Mouse (Mus musculus) lung, embryonic 16.5 days (tissue): ENCODE measurements at regions not wholly inside any gene's neighbourhood (a gene's known extent, or its start where the extent isn't known, plus 50 kb on each side); places are given as distances from the start of the nearest gene placed in this dataset.

Source experiments
- ATAC-seq: fragments of 200-750 bp; cut with Nextera tagmentation; 2 replicates; pipeline ENCODE4 v1.8.0; 2017; ENCODE audit warnings: low read depth, mild to moderate bottlenecking, moderate library complexity
- H3K27ac ChIP-seq: fragments of 300-500 bp; sonication (generic); 2 replicates; pipeline ENCODE4 v1.5.1; 2014; ENCODE audit warnings: mild to moderate bottlenecking, control low read depth, low read length
- H3K27me3 ChIP-seq: fragments of 300-500 bp; sonication (generic); 2 replicates; pipeline ENCODE4 v1.6.1; 2014; ENCODE audit warnings: low read depth, low read length, mixed read lengths; ENCODE audit not compliant: control insufficient read depth, insufficient read depth
- H3K36me3 ChIP-seq: fragments of 300-500 bp; sonication (generic); 2 replicates; pipeline ENCODE4 v1.6.1; 2014; ENCODE audit warnings: low read length; ENCODE audit not compliant: control insufficient read depth, insufficient read depth
- H3K4me1 ChIP-seq: fragments of 300-500 bp; sonication (generic); replicated peaks from 2 replicates; pipeline ENCODE4 v1.6.1; 2014; ENCODE audit warnings: low read length, mixed read lengths; ENCODE audit not compliant: control insufficient read depth, insufficient read depth
- H3K4me2 ChIP-seq: fragments of 300-500 bp; sonication (generic); 2 replicates; pipeline ENCODE4 v1.6.1; 2014; ENCODE audit warnings: low read depth, low read length, control low read depth
- H3K4me3 ChIP-seq: fragments of 300-500 bp; sonication (generic); 2 replicates; pipeline ENCODE4 v1.5.1; 2014; ENCODE audit warnings: mild to moderate bottlenecking, low read length, control low read depth
- H3K9ac ChIP-seq: fragments of 300-500 bp; sonication (generic); 2 replicates; pipeline ENCODE4 v1.6.1; 2014; ENCODE audit warnings: low read length, control low read depth
- H3K9me3 ChIP-seq: fragments of 300-500 bp; sonication (generic); 2 replicates; pipeline ENCODE4 v1.6.1; 2016; ENCODE audit warnings: low read length; ENCODE audit not compliant: control insufficient read depth
- WGBS: fragments of 180-500 bp; shearing (Covaris S2); extraction: QIAGEN DNeasy Blood & Tissue Kit; methylation state at CpG from one replicate; pipeline ENCODE4 v1.1.7; 2014; 5-methylcytosine and 5-hydroxymethylcytosine counted together

DNA sequence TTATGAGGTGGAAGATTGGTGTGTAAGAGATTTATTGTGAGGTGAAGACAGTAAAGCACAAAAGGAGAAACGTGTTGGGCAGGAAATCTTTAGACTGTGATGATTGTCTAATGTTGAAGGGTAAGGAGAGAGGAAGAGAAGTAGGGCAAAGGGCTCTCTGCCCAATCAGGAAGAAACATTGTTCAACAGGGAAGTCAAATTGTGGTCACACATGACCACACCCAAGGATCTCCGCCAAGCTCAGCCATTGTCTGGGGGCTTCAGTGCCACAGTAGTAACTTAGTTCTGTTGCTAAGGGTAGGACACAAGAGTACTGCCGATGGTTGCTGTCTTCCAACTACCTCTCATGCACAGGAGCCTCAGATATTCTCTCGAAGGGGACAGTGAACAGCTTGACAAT is 127.0 kb upstream of the Cdc42ep3 start:
- H3K4me3 ChIP-seq = no peak overlapping the region
- WGBS = 73% methylated on average over 4 of the region's 4 CpGs
- H3K9ac ChIP-seq = no peak overlapping the region
- no peak overlapping the region for H3K4me2 ChIP-seq
- ATAC-seq = no peak
- no peaks in the 10 kb centered on the region for H3K27me3 ChIP-seq
- H3K4me1 ChIP-seq = no peaks in the 10 kb centered on the region; the same call in 1 of the 2 replicates
- no peak overlapping the region for H3K27ac ChIP-seq
- no peaks in the 10 kb centered on the region for H3K36me3 ChIP-seq
- peaks cover 3% of the 10 kb centered on the region; the same call in 1 of the 2 replicates for H3K9me3 ChIP-seq

DNA sequence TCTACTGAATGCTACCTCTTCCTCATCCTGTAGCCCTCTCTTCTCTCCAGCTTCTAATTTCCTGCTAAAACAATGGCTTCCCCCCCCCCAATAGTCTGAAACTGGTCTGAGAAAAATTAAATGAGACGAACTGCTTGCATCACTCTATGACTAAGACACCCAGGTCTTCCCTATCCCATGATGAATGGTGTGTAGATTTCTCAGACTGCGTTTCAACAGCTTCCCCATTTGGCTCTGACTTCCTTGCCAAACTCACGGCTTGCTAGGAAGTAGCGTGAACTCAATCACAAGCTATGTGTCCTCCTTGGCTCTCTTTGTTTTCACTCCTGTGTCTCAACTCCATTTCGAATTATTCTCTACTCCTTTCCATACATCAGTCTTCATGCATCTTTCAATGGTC is 126.4 kb upstream of the Rmdn2 start:
- H3K27ac ChIP-seq = no peak overlapping the region
- 60% methylated on average over 5 of the region's 5 CpGs for WGBS
- H3K4me2 ChIP-seq = no peak overlapping the region
- no peaks in the 10 kb centered on the region for H3K36me3 ChIP-seq
- ATAC-seq = no peak
- H3K9ac ChIP-seq = no peak overlapping the region
- H3K9me3 ChIP-seq = no peaks in the 10 kb centered on the region
- no peaks in the 10 kb centered on the region for H3K27me3 ChIP-seq
- no peaks in the 10 kb centered on the region; the same call in 1 of the 2 replicates for H3K4me1 ChIP-seq
- H3K4me3 ChIP-seq = no peak overlapping the region

DNA sequence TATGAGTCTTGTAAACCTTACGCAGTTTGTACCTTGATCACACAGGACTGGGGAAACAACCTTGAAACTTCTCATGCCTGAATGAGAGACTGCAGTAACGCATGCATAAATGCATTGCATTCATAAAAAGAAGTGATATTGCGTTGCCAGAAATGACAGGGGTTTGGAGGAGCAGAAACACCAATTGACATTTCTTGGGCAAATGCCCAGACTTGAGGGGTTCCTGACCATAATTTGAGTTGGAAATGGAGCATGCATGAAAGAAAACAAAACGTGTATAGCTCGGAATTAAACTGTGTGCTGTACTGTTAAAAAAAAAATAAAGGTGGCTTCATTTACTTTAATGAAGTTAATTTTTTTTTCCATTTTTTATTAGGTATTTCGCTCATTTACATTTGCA is 122.4 kb upstream of the Rmdn2 start:
- no peaks in the 10 kb centered on the region for H3K4me1 ChIP-seq
- no peak for ATAC-seq
- H3K36me3 ChIP-seq = no peaks in the 10 kb centered on the region
- H3K27ac ChIP-seq = no peak overlapping the region
- 65% methylated on average over 6 of the region's 6 CpGs for WGBS
- no peaks in the 10 kb centered on the region for H3K27me3 ChIP-seq
- H3K4me3 ChIP-seq = no peak overlapping the region
- no peak overlapping the region for H3K4me2 ChIP-seq
- H3K9ac ChIP-seq = no peak overlapping the region
- no peaks in the 10 kb centered on the region for H3K9me3 ChIP-seq

DNA sequence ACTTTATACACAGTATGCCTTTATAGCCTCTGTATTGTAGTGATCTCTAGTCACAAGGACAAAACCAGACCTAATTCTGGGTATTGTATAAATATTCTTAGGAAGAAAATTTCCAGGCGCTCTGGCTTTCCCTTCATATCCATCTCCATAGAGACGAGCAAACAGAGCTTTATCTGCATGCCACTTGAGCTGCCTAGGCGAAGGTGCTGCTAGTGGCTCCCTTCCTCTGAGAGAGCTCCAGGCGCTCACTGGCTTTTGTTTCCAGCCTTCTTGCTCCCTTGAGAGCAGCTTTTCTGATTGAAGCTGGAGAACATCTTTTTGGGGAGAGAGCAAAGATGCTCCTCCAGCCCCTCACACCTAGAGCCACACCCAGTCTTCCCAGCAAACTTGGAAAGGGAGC is 114.0 kb upstream of the Rmdn2 start:
- Histone ChIP-seq H3K4me3 (no peak overlapping the region), H3K36me3 (no peaks in the 10 kb centered on the region), H3K27ac (no peak overlapping the region), H3K9ac (no peak overlapping the region), H3K4me1 (peaks cover 4% of the 10 kb centered on the region; the same call in 1 of the 2 replicates), H3K27me3 (no peaks in the 10 kb centered on the region), H3K4me2 (no peak overlapping the region), H3K9me3 (peaks cover 2% of the 10 kb centered on the region; the same call in 1 of the 2 replicates)
- WGBS = 50% methylated on average over 4 of the region's 4 CpGs
- ATAC-seq = no peak

DNA sequence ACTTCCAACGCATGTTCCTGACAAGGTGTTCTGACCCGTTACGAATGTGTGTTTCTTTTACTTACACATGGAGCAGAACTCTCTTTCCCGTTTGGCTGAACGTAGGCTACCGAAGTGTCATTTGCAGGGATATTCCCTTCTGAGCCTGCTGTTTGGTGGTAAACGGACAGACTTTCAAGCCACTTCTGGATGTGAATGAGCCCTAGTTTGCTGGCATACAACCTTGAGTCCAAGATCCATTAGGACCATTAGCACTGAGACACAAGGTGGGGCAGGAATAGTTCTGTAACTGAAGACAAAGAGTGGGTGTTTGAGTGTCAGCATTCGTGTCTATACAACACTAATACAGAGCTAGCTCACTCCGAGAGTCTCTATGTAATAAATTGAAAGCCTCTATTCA is 113.3 kb upstream of the Rmdn2 start:
- Histone ChIP-seq H3K4me3 (no peak overlapping the region), H3K27ac (no peak overlapping the region), H3K9me3 (peaks cover 2% of the 10 kb centered on the region; the same call in 1 of the 2 replicates), H3K9ac (no peak overlapping the region), H3K4me2 (no peak overlapping the region), H3K27me3 (no peaks in the 10 kb centered on the region), H3K4me1 (peaks cover 4% of the 10 kb centered on the region; the same call in 1 of the 2 replicates), H3K36me3 (no peaks in the 10 kb centered on the region)
- no peak for ATAC-seq
- WGBS = 87% methylated on average over 9 of the region's 9 CpGs

DNA sequence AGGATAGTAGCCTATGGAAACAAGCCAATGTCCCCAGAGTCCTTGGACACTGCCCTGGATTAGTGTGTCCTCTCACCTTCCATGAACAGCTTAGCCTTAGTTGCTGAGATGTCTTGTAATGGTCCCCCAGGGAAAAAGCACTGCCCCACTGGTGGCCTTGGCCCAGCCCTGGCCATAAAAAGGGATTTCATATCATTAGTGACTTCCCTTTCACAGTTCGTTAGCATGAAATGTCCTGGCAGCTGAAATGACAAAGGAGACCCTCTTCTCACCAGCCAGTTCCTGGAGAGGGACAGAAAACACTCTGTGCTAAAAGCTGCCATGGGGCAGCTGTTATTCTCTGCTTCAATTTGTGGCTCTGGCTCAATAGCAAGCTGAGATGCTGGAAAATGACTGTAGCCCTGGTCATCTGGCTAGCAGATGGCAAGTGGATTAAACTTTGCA is 110.6 kb upstream of the Rmdn2 start:
- Histone ChIP-seq H3K27ac (peak overlapping the region; percentile 31; the same call in 1 of the 2 replicates), H3K9me3 (peaks cover 2% of the 10 kb centered on the region; the same call in 1 of the 2 replicates), H3K4me1 (peaks cover 4% of the 10 kb centered on the region; the same call in 1 of the 2 replicates), H3K4me3 (no peak overlapping the region), H3K4me2 (no peak overlapping the region), H3K36me3 (no peaks in the 10 kb centered on the region), H3K27me3 (no peaks in the 10 kb centered on the region), H3K9ac (no peak overlapping the region)
- WGBS = 53% methylated on average over 1 of the region's 1 CpGs
- ATAC-seq = peak; percentile 61

DNA sequence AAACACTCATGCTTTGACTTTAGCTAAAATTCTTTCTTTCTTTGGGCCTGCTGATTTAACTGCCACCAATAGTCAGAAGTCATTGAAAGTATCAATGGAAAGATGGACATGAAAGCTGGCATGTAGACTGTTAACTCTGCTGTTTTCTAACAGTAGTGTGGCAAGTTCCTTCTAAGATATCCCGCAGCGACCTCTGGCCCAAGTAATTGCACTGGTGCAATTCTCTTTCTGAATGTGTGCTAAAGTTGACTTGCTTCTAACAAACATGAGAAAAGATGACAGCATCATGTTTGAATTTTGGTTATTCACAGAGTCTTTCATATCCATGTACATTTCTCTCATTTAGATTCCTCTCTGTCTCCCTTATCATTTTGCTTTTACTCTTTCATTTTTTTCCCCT is 109.7 kb upstream of the Rmdn2 start:
- Histone ChIP-seq H3K4me1 (peaks cover 4% of the 10 kb centered on the region; the same call in 1 of the 2 replicates), H3K9me3 (peaks cover 2% of the 10 kb centered on the region; the same call in 1 of the 2 replicates), H3K27me3 (no peaks in the 10 kb centered on the region), H3K27ac (no peak overlapping the region), H3K4me3 (no peak overlapping the region), H3K36me3 (no peaks in the 10 kb centered on the region), H3K9ac (no peak overlapping the region), H3K4me2 (no peak overlapping the region)
- WGBS = 91% methylated on average over 2 of the region's 2 CpGs
- no peak for ATAC-seq

DNA sequence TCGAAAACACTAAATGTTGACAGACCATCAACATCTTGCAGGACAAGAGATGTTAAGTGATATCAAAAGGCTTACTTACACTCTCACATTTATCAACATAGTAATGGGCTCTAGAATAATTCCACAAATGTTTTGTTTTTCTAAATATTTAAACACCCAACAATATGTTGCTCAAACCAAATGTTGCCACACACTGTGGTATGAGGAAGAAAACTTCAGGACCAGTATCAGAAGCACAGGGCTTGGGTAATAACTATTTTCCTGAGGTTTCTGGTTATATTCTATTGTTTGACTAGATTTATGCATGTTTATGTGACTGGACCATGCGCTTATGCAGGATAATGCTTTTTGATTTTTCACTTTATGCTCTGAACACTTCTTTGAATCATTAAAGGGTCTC is 108.6 kb upstream of the Rmdn2 start:
- no peak overlapping the region for H3K9ac ChIP-seq
- no peak for ATAC-seq
- H3K27ac ChIP-seq = no peak overlapping the region
- WGBS = 84% methylated on average over 2 of the region's 2 CpGs
- H3K9me3 ChIP-seq = peaks cover 2% of the 10 kb centered on the region; the same call in 1 of the 2 replicates
- no peaks in the 10 kb centered on the region for H3K36me3 ChIP-seq
- H3K4me3 ChIP-seq = no peak overlapping the region
- no peak overlapping the region for H3K4me2 ChIP-seq
- H3K27me3 ChIP-seq = no peaks in the 10 kb centered on the region
- H3K4me1 ChIP-seq = peaks cover 4% of the 10 kb centered on the region; the same call in 1 of the 2 replicates

DNA sequence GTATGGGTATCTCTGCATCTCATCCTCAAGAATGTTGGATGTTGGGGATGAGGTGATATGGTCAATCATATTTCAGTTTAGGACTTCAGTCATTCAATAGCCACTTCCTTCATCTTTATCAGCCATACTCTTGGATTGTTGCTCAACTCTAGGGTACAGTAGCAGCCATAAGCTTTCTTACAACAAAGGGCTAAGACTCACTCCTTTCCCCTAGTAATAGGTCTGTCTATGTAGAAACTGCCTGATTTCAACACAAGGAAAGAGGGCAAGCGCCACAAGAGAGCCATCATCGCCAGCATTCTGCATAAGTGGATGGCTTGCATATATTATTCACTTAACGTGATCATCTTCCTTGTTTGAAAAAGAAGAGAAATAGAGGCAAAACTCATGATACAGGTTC is 107.5 kb upstream of the Rmdn2 start:
- peaks cover 6% of the 10 kb centered on the region for H3K4me1 ChIP-seq
- H3K36me3 ChIP-seq = no peaks in the 10 kb centered on the region
- H3K4me2 ChIP-seq = no peak overlapping the region
- no peak overlapping the region for H3K4me3 ChIP-seq
- no peak for ATAC-seq
- no peak overlapping the region for H3K9ac ChIP-seq
- no peaks in the 10 kb centered on the region for H3K27me3 ChIP-seq
- H3K27ac ChIP-seq = no peak overlapping the region
- WGBS = 90% methylated on average over 3 of the region's 3 CpGs
- H3K9me3 ChIP-seq = peaks cover 2% of the 10 kb centered on the region; the same call in 1 of the 2 replicates

DNA sequence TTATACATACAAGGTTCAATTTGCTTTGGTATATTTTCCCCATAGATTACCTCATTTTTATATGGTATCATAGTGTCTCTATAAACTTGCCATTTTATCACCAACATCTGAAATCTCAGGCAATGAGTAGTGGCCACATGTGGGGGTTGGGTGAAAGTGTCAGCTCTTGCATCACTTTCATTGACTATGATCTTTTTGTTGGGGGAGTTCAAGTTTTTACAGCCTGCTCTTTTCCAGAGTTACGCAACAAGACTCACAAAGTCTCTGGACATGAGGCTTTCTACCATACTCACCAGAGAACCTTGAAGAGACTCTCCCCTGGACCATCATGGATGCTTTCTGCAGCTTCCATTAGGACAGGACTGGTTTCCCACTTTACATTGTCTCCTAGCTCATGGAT is 106.1 kb upstream of the Rmdn2 start:
- Histone ChIP-seq H3K4me3 (no peak overlapping the region), H3K27ac (no peak overlapping the region), H3K4me1 (peaks cover 17% of the 10 kb centered on the region), H3K4me2 (no peak overlapping the region), H3K36me3 (no peaks in the 10 kb centered on the region), H3K27me3 (no peaks in the 10 kb centered on the region), H3K9me3 (no peaks in the 10 kb centered on the region), H3K9ac (no peak overlapping the region)
- ATAC-seq = no peak
- WGBS = 84% methylated on average over 1 of the region's 1 CpGs
